Mouse (Mus musculus) intestine, postnatal 0 days (tissue): ENCODE data around the gene Crlf1. TPM values are rescaled to one million over a fixed set of nuclear protein-coding genes. Genes with fewer than 3 reads are reported as not detected.

ENCODE experiments used
- ATAC-seq: fragments of 200-750 bp; cut with Nextera tagmentation; 2 replicates; pipeline ENCODE4 v1.8.0; 2017; ENCODE audit warnings: mild to moderate bottlenecking, moderate TSS enrichment, moderate library complexity
- H3K27ac ChIP-seq: fragments of 300-500 bp; sonication (generic); 2 replicates; pipeline ENCODE4 v1.5.1; 2014; ENCODE audit warnings: mild to moderate bottlenecking, low read depth, low read length, moderate library complexity
- H3K27me3 ChIP-seq: fragments of 300-500 bp; sonication (generic); replicated peaks from 2 replicates; pipeline ENCODE4 v1.6.1; 2014; ENCODE audit warnings: low read length, mixed read lengths; ENCODE audit not compliant: control insufficient read depth, insufficient read depth
- H3K36me3 ChIP-seq: fragments of 300-500 bp; sonication (generic); 2 replicates; pipeline ENCODE4 v1.6.1; 2014; ENCODE audit warnings: mild to moderate bottlenecking, moderate library complexity; ENCODE audit not compliant: control insufficient read depth, insufficient read depth
- H3K4me1 ChIP-seq: fragments of 300-500 bp; sonication (generic); replicated peaks from 2 replicates; pipeline ENCODE4 v1.6.1; 2014; ENCODE audit warnings: antibody characterized with exemption, low read length, mixed read lengths; ENCODE audit not compliant: control insufficient read depth, insufficient read depth
- H3K4me2 ChIP-seq: fragments of 300-500 bp; sonication (generic); replicated peaks from 2 replicates; pipeline ENCODE4 v1.6.1; 2014; ENCODE audit warnings: low read depth, mild to moderate bottlenecking, moderate library complexity
- H3K4me3 ChIP-seq: fragments of 300-500 bp; sonication (generic); 2 replicates; pipeline ENCODE4 v1.5.1; 2014; ENCODE audit warnings: low read depth, low read length
- H3K9ac ChIP-seq: fragments of 300-500 bp; sonication (generic); 2 replicates; pipeline ENCODE4 v1.6.1; 2014; ENCODE audit warnings: mild to moderate bottlenecking, low read depth, low read length
- H3K9me3 ChIP-seq: fragments of 300-500 bp; sonication (generic); 2 replicates; pipeline ENCODE4 v1.6.1; 2016; ENCODE audit warnings: mixed run types; ENCODE audit not compliant: control insufficient read depth
- CTCF ChIP-seq: sonication (generic); IDR thresholded peaks from 2 replicates; pipeline ENCODE4 v1.5.1; 2016; ENCODE audit warnings: low read depth, mild to moderate bottlenecking, control low read depth, antibody characterized with exemption, moderate library complexity
- WGBS: fragments of 180-500 bp; shearing (Covaris S2); extraction: QIAGEN DNeasy Blood & Tissue Kit; methylation state at CpG from one replicate; pipeline ENCODE4 v1.1.7; 2014; 5-methylcytosine and 5-hydroxymethylcytosine counted together
- polyA plus RNA-seq: library from polyadenylated mRNA; unstranded; fragments of >200 nt; fragmentation: Nextera tagmentation; extraction: Ambion mirVana; gene quantifications from 2 replicates; pipeline ENCODE4 v1.2.1, GENCODE M21; 2015

Gene Crlf1
- polyA plus RNA-seq, 1 experiment from 2014 or later, result 0.81 TPM

DNA sequence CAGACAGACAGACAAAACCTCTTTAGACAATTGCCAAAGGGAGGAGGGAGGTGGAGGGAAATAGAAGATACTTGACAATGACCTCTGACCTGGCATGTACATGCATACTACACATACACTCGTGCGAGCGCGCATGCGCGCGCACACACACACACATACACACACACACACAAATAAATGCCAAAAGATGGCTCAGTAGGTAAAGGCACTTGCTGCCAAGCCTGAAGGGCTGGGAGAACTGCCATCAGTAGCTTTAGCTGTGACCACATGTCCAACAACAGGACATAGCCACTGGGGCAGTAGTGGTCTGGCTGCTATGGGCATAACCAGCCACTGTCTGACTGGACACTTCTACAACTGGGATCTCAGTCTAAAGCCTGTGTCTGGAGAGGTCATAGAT is 21.1 kb upstream of the Crlf1 start:
- H3K4me3 ChIP-seq, result no peak overlapping the region
- no peaks in the 10 kb centered on the region; the same call in 1 of the 2 replicates for H3K36me3 ChIP-seq
- H3K27ac ChIP-seq, result no peak overlapping the region
- H3K4me1 ChIP-seq, result peaks cover 5% of the 10 kb centered on the region
- TF ChIP-seq CTCF, result no peak
- H3K4me2 ChIP-seq, result no peak overlapping the region
- no peaks in the 10 kb centered on the region for H3K9me3 ChIP-seq
- no peak for ATAC-seq
- WGBS, result 92% methylated on average over 7 of the region's 7 CpGs
- H3K27me3 ChIP-seq, result no peaks in the 10 kb centered on the region
- no peak overlapping the region for H3K9ac ChIP-seq

GRCm38 (mm10) chr8:70476333-70477268 is 16.4 kb upstream of the Crlf1 start, which contains the start of gene Klhl26:
Gene Klhl26, minus strand, starts transcription at chr8:70476968.
- under 1% methylated on average over 53 of the region's 53 CpGs for WGBS

GRCm38 (mm10) chr8:70477269-70477982 is 15.5 kb upstream of the Crlf1 start:
- Histone ChIP-seq H3K9me3 (no peaks in the 10 kb centered on the region), H3K27me3 (no peaks in the 10 kb centered on the region), H3K36me3 (no peaks in the 10 kb centered on the region), H3K4me1 (peaks cover 6% of the 10 kb centered on the region; the same call in 1 of the 2 replicates), H3K4me3 (peak overlapping the region; percentile 71), H3K27ac (peak overlapping the region; percentile 66), H3K9ac (no peak overlapping the region), H3K4me2 (peak overlapping the region; percentile 86)
- peak; percentile 40 for ATAC-seq
- WGBS, result 3% methylated on average over 21 of the region's 21 CpGs
- TF ChIP-seq CTCF, result no peak

More at GRCm38 (mm10) chr8:70476333-70477268, 16.4 kb upstream of the Crlf1 start, which contains the start of gene Klhl26:
- no peak for TF ChIP-seq CTCF
- peak within 1 kb of the TSS; percentile 71 for H3K4me3 ChIP-seq
- H3K27ac ChIP-seq, result peak within 1 kb of the TSS; percentile 86
- H3K4me1 ChIP-seq, result peaks cover 6% of the 10 kb centered on the region; the same call in 1 of the 2 replicates
- no peaks in the 10 kb centered on the region for H3K9me3 ChIP-seq
- H3K4me2 ChIP-seq, result peak within 1 kb of the TSS; percentile 86
- no peaks in the 10 kb centered on the region for H3K36me3 ChIP-seq
- no peaks in the 10 kb centered on the region for H3K27me3 ChIP-seq
- H3K9ac ChIP-seq, result peak within 1 kb of the TSS; percentile 85
- ATAC-seq, result peak; percentile 90

GRCm38 (mm10) chr8:70481908-70482307 is 11.1 kb upstream of the Crlf1 start:
- H3K4me1 ChIP-seq, result peaks cover 6% of the 10 kb centered on the region; the same call in 1 of the 2 replicates
- H3K27me3 ChIP-seq, result peaks cover 26% of the 10 kb centered on the region
- no peak overlapping the region for H3K4me2 ChIP-seq
- no peak overlapping the region for H3K4me3 ChIP-seq
- TF ChIP-seq CTCF, result no peak
- ATAC-seq, result no peak
- 54% methylated on average over 3 of the region's 3 CpGs for WGBS
- no peaks in the 10 kb centered on the region for H3K9me3 ChIP-seq
- H3K36me3 ChIP-seq, result no peaks in the 10 kb centered on the region
- H3K9ac ChIP-seq, result no peak overlapping the region
- H3K27ac ChIP-seq, result no peak overlapping the region

- Histone ChIP-seq H3K36me3 (no peaks in the 10 kb centered on the region), H3K9me3 (no peaks in the 10 kb centered on the region), H3K4me2 (no peak overlapping the region), H3K4me1 (no peaks in the 10 kb centered on the region; the same call in 1 of the 2 replicates), H3K4me3 (no peak overlapping the region), H3K27me3 (peaks cover 35% of the 10 kb centered on the region), H3K9ac (no peak overlapping the region), H3K27ac (no peak overlapping the region)
- 59% methylated on average over 2 of the region's 2 CpGs for WGBS
- TF ChIP-seq CTCF, result no peak
- ATAC-seq, result no peak
Observed at GRCm38 (mm10) chr8:70482943-70483342, 10.0 kb upstream of the Crlf1 start.

GRCm38 (mm10) chr8:70486191-70486681 is 6.7 kb upstream of the Crlf1 start:
- H3K36me3 ChIP-seq, result no peaks in the 10 kb centered on the region
- 65% methylated on average over 7 of the region's 7 CpGs for WGBS
- H3K9me3 ChIP-seq, result no peaks in the 10 kb centered on the region
- TF ChIP-seq CTCF, result no peak
- ATAC-seq, result no peak
- H3K4me1 ChIP-seq, result peaks cover 6% of the 10 kb centered on the region
- no peak overlapping the region for H3K4me3 ChIP-seq
- no peak overlapping the region for H3K9ac ChIP-seq
- no peak overlapping the region for H3K4me2 ChIP-seq
- no peak overlapping the region for H3K27ac ChIP-seq
- H3K27me3 ChIP-seq, result peaks cover 68% of the 10 kb centered on the region
